Mouse (Mus musculus) intestine, embryonic 16.5 days (tissue): ENCODE data around the gene Fzd1. TPM values are rescaled to one million over a fixed set of nuclear protein-coding genes. Genes with fewer than 3 reads are reported as not detected.

Source experiments
- ATAC-seq: fragments of 200-750 bp; cut with Nextera tagmentation; 2 replicates; pipeline ENCODE4 v1.8.0; 2017; ENCODE audit warnings: moderate TSS enrichment, moderate library complexity
- H3K27ac ChIP-seq: fragments of 300-500 bp; sonication (generic); 2 replicates; pipeline ENCODE4 v1.5.1; 2014; ENCODE audit warnings: mild to moderate bottlenecking, low read length
- H3K27me3 ChIP-seq: fragments of 300-500 bp; sonication (generic); replicated peaks from 2 replicates; pipeline ENCODE4 v1.6.1; 2014; ENCODE audit warnings: low read length, control low read depth, mixed read lengths; ENCODE audit not compliant: control insufficient read depth, insufficient read depth
- H3K36me3 ChIP-seq: fragments of 300-500 bp; sonication (generic); 2 replicates; pipeline ENCODE4 v1.6.1; 2014; ENCODE audit warnings: low read length, control low read depth; ENCODE audit not compliant: control insufficient read depth, insufficient read depth
- H3K4me1 ChIP-seq: fragments of 300-500 bp; sonication (generic); 2 replicates; pipeline ENCODE4 v1.6.1; 2014; ENCODE audit warnings: low read length, control low read depth, mixed read lengths; ENCODE audit not compliant: control insufficient read depth, insufficient read depth
- H3K4me2 ChIP-seq: fragments of 300-500 bp; sonication (generic); 2 replicates; pipeline ENCODE4 v1.6.1; 2014; ENCODE audit warnings: low read depth, low read length, control low read depth
- H3K4me3 ChIP-seq: fragments of 300-500 bp; sonication (generic); 2 replicates; pipeline ENCODE4 v1.5.1; 2014; ENCODE audit warnings: mild to moderate bottlenecking, low read length
- H3K9ac ChIP-seq: fragments of 300-500 bp; sonication (generic); 2 replicates; pipeline ENCODE4 v1.6.1; 2014; ENCODE audit warnings: low read depth, low read length
- H3K9me3 ChIP-seq: fragments of 300-500 bp; sonication (generic); 2 replicates; pipeline ENCODE4 v1.6.1; 2016; ENCODE audit warnings: low read length, control low read depth; ENCODE audit not compliant: control insufficient read depth
- WGBS: fragments of 180-500 bp; shearing (Covaris S2); extraction: QIAGEN DNeasy Blood & Tissue Kit; methylation state at CpG from one replicate; pipeline ENCODE4 v1.1.7; 2014; 5-methylcytosine and 5-hydroxymethylcytosine counted together
- polyA plus RNA-seq: library from polyadenylated mRNA; unstranded; fragments of >200 nt; fragmentation: Nextera tagmentation; extraction: Ambion mirVana; gene quantifications from 2 replicates; pipeline ENCODE4 v1.2.1, GENCODE M21; 2015

Gene Fzd1
- polyA plus RNA-seq, 1 experiment from 2014 or later: 10.1 TPM

- H3K9ac ChIP-seq: no peak overlapping the region
- no peak for ATAC-seq
- 85% methylated on average over 3 of the region's 3 CpGs for WGBS
These were observed 20.4 kb upstream of the Fzd1 start for GRCm38 (mm10) chr5:4778274-4778673.

GRCm38 (mm10) chr5:4776495-4776894 is 18.7 kb upstream of the Fzd1 start:
- Histone ChIP-seq H3K9ac (no peak overlapping the region), H3K36me3 (no peaks in the 10 kb centered on the region), H3K9me3 (no peaks in the 10 kb centered on the region), H3K4me2 (no peak overlapping the region), H3K27me3 (no peaks in the 10 kb centered on the region), H3K4me3 (no peak overlapping the region), H3K27ac (no peak overlapping the region), H3K4me1 (no peaks in the 10 kb centered on the region)
- no peak for ATAC-seq
- 42% methylated on average over 2 of the region's 2 CpGs for WGBS

More at GRCm38 (mm10) chr5:4778274-4778673, 20.4 kb upstream of the Fzd1 start:
- no peak overlapping the region for H3K4me3 ChIP-seq
- no peaks in the 10 kb centered on the region for H3K9me3 ChIP-seq
- H3K27me3 ChIP-seq: no peaks in the 10 kb centered on the region
- no peak overlapping the region for H3K27ac ChIP-seq
- no peak overlapping the region for H3K4me2 ChIP-seq
- H3K4me1 ChIP-seq: no peaks in the 10 kb centered on the region
- no peaks in the 10 kb centered on the region for H3K36me3 ChIP-seq

GRCm38 (mm10) chr5:4773090-4773772 is 15.4 kb upstream of the Fzd1 start:
- Histone ChIP-seq H3K36me3 (no peaks in the 10 kb centered on the region), H3K4me1 (no peaks in the 10 kb centered on the region), H3K4me2 (no peak overlapping the region), H3K27ac (no peak overlapping the region), H3K4me3 (no peak overlapping the region), H3K27me3 (no peaks in the 10 kb centered on the region), H3K9ac (no peak overlapping the region), H3K9me3 (no peaks in the 10 kb centered on the region)
- 61% methylated on average over 9 of the region's 9 CpGs for WGBS
- ATAC-seq: no peak

- Histone ChIP-seq H3K27me3 (no peaks in the 10 kb centered on the region), H3K9me3 (no peaks in the 10 kb centered on the region), H3K27ac (no peak overlapping the region), H3K4me1 (no peaks in the 10 kb centered on the region), H3K4me2 (no peak overlapping the region), H3K36me3 (no peaks in the 10 kb centered on the region), H3K9ac (no peak overlapping the region), H3K4me3 (no peak overlapping the region)
- 87% methylated on average over 1 of the region's 1 CpGs for WGBS
- no peak for ATAC-seq
These were observed 12.8 kb upstream of the Fzd1 start for GRCm38 (mm10) chr5:4770609-4771008.

- ATAC-seq: no peak
- no peaks in the 10 kb centered on the region for H3K9me3 ChIP-seq
- H3K27ac ChIP-seq: no peak overlapping the region
These were observed 10.1 kb upstream of the Fzd1 start for GRCm38 (mm10) chr5:4767896-4768295.

GRCm38 (mm10) chr5:4766719-4767118 is 8.9 kb upstream of the Fzd1 start:
- Histone ChIP-seq H3K27ac (no peak overlapping the region), H3K9ac (no peak overlapping the region), H3K27me3 (no peaks in the 10 kb centered on the region), H3K4me2 (no peak overlapping the region), H3K4me1 (no peaks in the 10 kb centered on the region), H3K4me3 (no peak overlapping the region), H3K36me3 (no peaks in the 10 kb centered on the region), H3K9me3 (no peaks in the 10 kb centered on the region)
- no peak for ATAC-seq
- 66% methylated on average over 5 of the region's 5 CpGs for WGBS

More at GRCm38 (mm10) chr5:4767896-4768295, 10.1 kb upstream of the Fzd1 start:
- no peak overlapping the region for H3K4me2 ChIP-seq
- no peak overlapping the region for H3K4me3 ChIP-seq
- H3K4me1 ChIP-seq: no peaks in the 10 kb centered on the region
- H3K36me3 ChIP-seq: no peaks in the 10 kb centered on the region
- H3K9ac ChIP-seq: no peak overlapping the region
- H3K27me3 ChIP-seq: no peaks in the 10 kb centered on the region
- WGBS: 57% methylated on average over 2 of the region's 2 CpGs

GRCm38 (mm10) chr5:4761891-4762290 is 4.1 kb upstream of the Fzd1 start:
- H3K4me3 ChIP-seq: no peak overlapping the region
- H3K4me2 ChIP-seq: no peak overlapping the region
- ATAC-seq: no peak
- no peak overlapping the region for H3K9ac ChIP-seq
- H3K27me3 ChIP-seq: no peaks in the 10 kb centered on the region
- no peak overlapping the region for H3K27ac ChIP-seq
- no peaks in the 10 kb centered on the region for H3K9me3 ChIP-seq
- H3K36me3 ChIP-seq: no peaks in the 10 kb centered on the region
- no peaks in the 10 kb centered on the region for H3K4me1 ChIP-seq

GRCm38 (mm10) chr5:4758331-4759080 is 671 bp upstream of the Fzd1 start:
- Histone ChIP-seq H3K27me3 (no peaks in the 10 kb centered on the region), H3K27ac (peak overlapping the region; percentile 97), H3K36me3 (no peaks in the 10 kb centered on the region), H3K4me1 (peaks cover 5% of the 10 kb centered on the region; the same call in 1 of the 2 replicates), H3K4me2 (peak overlapping the region; percentile 95), H3K9me3 (no peaks in the 10 kb centered on the region), H3K4me3 (peak overlapping the region; percentile 89), H3K9ac (peak overlapping the region; percentile 92)
- peak; percentile 63 for ATAC-seq
- under 1% methylated on average over 23 of the region's 23 CpGs for WGBS

GRCm38 (mm10) chr5:4756871-4757711 is 744 bp downstream of the Fzd1 start:
- no peaks in the 10 kb centered on the region for H3K36me3 ChIP-seq
- H3K9me3 ChIP-seq: no peaks in the 10 kb centered on the region
- no peaks in the 10 kb centered on the region for H3K27me3 ChIP-seq
- peak overlapping the region; percentile 97 for H3K27ac ChIP-seq
- peaks cover 5% of the 10 kb centered on the region; the same call in 1 of the 2 replicates for H3K4me1 ChIP-seq
- peak; percentile 73 for ATAC-seq
- peak overlapping the region; percentile 95 for H3K4me2 ChIP-seq
- WGBS: under 1% methylated on average over 77 of the region's 80 CpGs
- peak overlapping the region; percentile 89 for H3K4me3 ChIP-seq
- peak overlapping the region; percentile 92 for H3K9ac ChIP-seq
